Mouse (Mus musculus) mature B cell (primary cell): ENCODE data around the gene Psmd11.

Experiments
- in situ Hi-C: fragments of 300-500 bp; cut with MboI; formaldehyde crosslinking; loops from 2 replicates; pipeline ENCODE4 v1.14.3; 2019

The Psmd11 gene

DNA sequence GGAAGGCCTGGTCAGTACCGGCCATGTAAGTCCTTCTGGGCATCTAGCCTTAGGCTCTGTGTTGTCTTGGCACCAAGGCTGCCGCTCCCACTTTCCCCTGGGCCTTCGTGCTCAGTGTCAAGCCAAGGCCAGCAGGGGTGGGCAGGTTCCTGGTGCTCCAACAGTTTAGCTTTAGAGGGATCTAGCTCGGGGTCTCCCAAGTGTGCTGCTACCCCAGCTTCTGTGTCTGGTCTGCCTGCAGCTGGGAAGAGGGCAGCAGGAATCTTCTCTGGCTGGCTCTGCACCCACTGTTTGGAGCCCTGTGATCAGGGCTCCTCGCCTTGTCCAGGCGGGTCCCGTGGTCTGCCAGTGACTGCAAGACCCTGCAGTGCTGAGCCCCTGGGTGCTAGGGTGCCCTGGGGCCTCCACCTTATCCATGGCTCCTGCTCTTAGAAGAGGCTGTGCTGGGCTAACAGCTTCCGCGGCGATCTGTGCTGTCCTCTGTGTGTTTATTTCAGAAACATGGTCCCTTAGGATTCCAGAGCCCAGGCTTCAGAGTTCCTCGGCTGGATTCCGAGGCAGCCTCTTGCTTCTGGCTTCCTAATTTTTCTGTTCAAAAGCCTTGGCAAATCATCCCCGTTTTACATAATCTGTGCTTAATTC is 53.1 kb downstream of the Psmd11 start:
- in situ Hi-C loops = no loop called here

DNA sequence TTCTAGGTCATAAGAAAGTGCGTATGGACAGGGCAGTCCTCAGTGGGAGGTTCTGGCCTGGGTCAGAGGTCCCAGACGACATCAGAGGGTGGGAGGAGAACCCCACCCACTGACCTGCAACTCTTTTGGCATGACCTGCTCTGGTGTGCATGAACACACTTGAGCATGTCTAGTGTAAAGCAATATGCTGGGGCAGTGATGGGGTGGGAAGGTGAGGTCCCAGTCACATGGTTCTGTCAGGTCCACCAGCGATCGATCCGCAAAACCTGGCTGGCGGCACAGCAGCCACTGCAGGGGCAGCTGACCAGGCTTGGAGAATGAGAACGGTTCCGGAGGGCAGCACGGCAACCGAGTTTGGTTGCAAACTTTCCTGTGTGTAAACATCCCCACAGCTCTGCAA is 53.9 kb downstream of the Psmd11 start:
- in situ Hi-C loops = no loop called here

DNA sequence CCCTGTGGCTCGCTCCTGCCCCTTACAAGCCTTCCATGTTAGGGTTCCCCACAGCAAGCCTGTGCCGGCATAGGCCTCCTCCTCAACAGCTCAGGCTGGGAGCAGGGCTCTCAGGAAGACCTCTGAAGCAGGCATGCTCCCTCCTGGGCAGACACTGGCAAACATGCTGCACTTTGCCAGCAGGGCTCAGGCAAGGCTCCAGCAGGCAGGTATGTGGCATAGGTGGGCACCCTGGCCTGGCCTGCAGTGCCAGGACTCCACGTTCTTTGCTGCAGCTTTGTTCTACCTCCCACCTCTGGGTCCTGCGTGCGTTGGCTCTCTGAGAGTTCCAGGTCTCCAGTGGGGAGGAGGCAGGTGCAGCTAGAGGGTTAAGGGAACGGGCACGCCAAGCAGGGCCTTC is 54.5 kb downstream of the Psmd11 start:
- in situ Hi-C loops = no loop called here

DNA sequence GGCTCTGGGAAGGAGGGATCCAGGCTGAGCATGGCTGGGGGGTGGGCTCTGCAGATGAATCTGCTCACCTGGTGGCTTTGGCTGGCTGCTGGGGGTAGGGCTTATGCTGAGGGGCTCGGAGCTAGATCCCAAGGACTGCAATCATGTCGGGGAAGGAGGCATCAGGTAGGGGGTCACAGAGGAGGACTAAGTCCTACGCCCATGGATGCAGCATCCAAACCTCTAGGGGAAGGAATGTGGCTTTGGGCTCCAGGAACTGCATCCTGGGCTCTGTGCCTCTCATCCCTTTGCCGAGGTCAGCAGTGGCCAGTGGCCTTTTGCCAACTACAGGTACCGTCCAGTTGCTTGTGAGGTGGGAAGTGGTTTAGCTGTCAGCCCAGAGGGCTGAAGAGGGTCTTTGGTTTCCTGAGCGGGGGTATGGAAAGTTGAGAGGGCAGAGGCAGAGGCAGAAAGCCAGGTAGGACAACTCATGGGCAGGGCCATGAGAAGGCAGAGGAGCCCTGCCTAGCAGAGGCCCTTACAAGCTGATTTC is 55.2 kb downstream of the Psmd11 start:
- in situ Hi-C loops = no loop called here

- in situ Hi-C loops = no loop called here
These were observed 55.9 kb downstream of the Psmd11 start for GRCm38 (mm10) chr11:80484191-80484791.

DNA sequence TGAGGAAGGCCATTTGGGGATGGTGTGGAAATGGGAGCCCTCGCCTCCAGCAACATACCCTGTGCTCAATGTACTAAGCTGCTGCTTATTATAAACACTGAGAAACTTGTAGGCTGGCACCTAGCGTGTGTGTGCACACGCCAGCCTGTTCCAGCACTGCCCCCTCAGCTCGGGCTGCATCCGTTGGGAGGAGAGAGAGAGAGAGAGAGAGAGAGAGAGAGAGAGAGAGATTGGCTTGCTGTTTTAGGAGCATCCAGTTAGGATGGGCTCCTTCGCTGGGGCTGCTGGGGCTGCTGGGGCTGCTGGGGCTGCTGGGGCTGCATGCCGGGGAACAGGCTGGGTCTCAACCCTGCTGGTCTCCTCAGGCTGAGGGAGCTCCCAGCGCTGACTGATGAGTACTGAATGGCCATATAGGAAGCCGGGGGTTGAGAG is 56.7 kb downstream of the Psmd11 start:
- in situ Hi-C loops = no loop called here

DNA sequence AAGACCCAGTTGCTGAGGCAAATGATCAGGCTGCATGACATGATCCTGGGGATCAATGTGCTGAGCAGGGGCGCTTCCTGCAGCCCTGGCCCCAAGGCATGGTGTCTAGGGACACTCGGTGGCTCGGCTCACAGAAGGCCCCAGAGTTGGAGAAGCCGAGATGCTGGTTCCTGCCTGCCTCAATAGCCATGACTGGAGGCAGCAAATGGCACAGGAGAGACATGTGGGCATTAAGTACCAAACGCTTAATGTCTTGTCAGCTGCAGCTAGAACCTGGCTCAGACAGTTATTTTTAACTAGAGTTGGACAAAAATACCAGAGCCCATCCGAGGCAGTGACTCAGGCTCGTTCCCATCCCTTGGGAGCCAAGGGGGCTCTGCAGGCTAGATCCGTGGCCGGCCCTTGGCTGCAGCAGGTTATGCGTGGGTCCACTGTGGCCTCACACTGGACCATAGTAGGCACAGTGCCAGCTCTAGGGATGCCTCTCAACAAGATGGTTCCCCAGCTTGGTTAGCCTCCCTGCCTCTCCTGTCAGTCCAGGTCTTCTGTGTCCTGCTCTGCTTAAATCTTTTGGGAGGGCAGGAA is 57.3 kb downstream of the Psmd11 start:
- in situ Hi-C loops = no loop called here

DNA sequence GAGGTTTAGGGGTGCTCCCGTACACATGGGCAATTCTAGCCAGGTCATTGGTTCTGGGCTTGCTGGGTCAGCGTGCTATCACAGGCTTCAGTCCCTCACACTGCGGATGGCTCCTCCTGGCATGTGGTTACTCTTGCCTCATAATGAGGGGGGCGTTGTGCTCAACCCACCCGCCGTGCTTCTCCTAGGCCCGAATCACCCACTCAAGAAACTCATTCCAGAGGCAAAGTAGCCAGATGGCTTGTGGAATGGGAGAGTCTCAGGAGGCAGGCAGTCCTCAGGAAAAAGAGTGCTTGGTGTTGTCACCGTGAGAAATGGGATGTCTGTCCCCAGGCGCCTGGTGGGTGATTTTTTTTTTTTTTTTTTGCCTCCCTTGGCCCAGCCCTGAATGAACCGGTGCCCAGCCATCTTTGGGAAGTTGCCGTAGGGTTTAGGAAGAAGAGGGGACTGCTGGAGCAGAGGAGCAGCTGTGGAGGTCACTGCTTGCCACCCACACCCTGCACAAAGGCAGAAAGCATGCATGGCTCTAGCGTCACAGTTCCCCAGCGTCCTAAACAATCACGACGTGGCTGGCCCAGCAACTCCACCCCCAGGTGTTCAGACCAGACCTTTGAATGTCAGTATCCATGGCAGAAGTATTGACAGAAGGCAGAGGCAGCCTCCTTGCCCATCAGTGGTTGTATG is 59.6 kb downstream of the Psmd11 start:
- in situ Hi-C loops = no loop called here

- in situ Hi-C loops = no loop called here
These were observed 60.9 kb downstream of the Psmd11 start for GRCm38 (mm10) chr11:80489172-80489881.

- in situ Hi-C loops = no loop called here
These were observed 61.4 kb downstream of the Psmd11 start for GRCm38 (mm10) chr11:80489882-80490196.

- in situ Hi-C loops = no loop called here
These were observed 62.4 kb downstream of the Psmd11 start for GRCm38 (mm10) chr11:80490831-80491230.

DNA sequence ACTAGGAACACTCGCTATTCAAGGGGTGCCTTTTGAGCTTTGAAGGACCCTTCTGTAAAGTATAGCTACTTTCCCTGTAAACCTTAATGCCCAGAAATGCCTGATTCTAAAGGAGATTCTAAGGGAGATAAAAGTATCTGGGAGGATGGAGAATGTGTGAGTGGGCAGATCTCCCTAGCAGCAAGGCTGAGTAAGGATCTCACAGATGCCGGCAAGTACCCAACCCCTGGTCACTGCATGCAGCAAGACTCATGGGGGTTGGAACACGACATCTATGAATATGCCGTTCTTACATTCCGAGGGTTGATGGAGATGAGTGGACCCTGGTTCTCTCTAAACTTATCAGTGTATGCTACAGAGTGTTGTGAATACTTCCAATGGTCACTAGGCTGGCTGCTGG is 64.8 kb downstream of the Psmd11 start:
- in situ Hi-C loops = no loop called here

DNA sequence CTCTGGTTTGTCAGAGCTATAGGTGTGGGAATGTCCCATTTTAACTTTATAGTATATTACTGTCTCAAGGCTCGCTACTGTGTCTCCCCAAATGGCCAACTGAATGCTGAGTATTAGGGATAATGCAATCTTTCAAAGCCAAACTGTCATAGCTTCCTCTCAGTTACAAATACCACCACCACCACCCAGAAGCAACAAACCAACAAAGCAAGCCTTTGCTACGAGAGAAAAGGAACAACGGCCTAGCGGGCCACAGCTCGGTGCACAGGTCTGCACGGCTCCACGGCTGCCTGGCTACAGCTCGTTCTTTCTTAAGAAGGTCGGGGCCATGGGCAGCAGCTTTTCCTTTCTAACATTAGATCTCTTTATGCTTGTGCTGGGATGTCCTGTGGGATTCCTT is 66.4 kb downstream of the Psmd11 start:
- in situ Hi-C loops = no loop called here

DNA sequence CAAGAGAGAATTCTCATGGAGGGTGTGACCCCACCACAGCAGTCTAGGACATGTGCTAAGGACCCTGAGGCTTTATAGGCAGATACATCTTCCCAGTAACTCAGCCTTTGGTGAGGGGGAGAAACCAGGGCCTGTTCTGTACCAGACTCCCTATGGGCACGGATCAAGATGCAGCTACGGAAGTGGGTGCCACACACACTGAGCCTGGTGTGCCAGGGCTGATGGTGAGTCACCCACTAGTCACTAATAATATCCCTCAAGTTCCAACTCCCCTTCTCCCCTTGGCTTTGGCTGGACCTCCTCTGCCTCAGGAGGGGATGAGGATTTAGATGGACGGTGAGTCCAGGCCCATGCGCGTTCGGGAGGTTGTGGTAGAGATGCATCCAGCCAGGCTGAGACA is 67.6 kb downstream of the Psmd11 start:
- in situ Hi-C loops = no loop called here

- in situ Hi-C loops = no loop called here
These were observed 68.2 kb downstream of the Psmd11 start for GRCm38 (mm10) chr11:80496640-80497039.

- in situ Hi-C loops = no loop called here
These were observed 69.0 kb downstream of the Psmd11 start for GRCm38 (mm10) chr11:80497225-80497919.

DNA sequence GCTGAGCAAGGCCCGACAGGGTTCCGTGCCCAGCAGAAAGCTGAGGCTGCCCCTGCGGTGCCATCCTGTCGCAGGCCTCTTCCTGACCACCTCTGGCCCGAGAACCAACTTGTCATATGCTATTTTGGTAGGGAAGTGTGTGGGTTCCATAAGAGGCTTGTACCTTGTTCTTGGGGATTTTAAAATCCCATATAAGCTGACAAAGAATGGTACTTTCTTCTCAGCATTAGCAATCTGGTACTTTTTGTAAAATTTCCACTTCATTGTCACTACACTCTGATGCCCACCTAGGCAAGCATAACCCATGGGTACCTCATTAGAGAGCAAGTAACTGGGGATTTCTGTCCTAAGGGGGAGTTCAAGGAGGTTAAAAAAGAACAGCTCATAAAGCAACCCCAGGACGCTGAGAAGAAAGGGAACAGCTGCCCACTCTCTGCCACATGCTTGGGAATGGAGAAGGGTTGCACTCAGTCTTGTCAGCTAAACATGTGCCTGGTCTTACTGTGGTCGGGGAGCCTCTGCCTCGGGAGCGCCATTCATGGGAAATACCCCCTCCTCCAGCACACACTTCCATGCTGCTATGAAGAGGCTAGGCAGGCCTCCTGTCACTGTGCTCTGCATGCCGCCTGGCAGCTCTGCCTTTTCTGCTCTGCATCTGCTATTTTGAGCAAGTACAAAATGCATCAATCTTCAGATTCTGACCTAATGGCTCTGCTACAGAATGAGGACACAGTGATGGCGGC is 70.1 kb downstream of the Psmd11 start:
- in situ Hi-C loops = no loop called here

DNA sequence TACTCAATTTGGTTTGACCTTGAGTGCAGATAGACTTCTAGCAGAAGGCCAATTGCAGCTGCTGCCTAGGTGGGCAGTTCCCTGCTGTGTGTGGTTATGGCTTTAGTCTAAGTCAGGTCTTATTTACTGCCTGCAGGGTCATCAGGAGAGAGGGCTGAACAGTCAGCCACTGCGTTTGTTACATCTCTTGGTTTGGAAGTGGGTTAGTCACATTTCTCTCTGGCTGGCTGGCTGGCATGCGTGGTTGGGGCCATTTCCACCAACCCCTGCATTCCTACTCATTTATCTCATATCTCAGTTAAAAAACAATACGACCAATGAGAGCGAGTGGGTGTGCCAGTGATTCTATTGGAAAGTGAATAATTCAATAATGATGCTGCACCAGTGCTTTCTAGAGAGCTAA is 71.1 kb downstream of the Psmd11 start:
- in situ Hi-C loops = no loop called here

GRCm38 (mm10) chr11:80503281-80503680 is 74.9 kb downstream of the Psmd11 start:
- in situ Hi-C loops = no loop called here

- in situ Hi-C loops = no loop called here
These were observed 75.5 kb downstream of the Psmd11 start for GRCm38 (mm10) chr11:80503726-80504452.
